ENCODE assay signal across 7 mouse cellular contexts in genomic region chrY:86743391-86743790, GRCm38 (mm10).
DNase-seq lines count a peak whose midpoint lies in the region; TF ChIP-seq lines count a peak whose summit lies in the region.
"Not testable (repeated sequence)": the region's sequence is repeated elsewhere in the genome, so short reads cannot be mapped to it uniquely, and the experiment has no call there.

No protein-coding gene starts in this region.

- peak; percentile 3 to 10 for DNase-seq in adrenal gland, adult (ENCODE audit: inconsistent age in 2 of 2, low spot score in 1 of 2)
- peak; percentile 1 to 2 for DNase-seq in cerebellum, postnatal 25 days
- DNase-seq in gastrocnemius, postnatal 36 days, result peak; percentile 3 to 6
- DNase-seq in heart, postnatal 25 days (ENCODE audit: low spot score), result peak; percentile 0
- DNase-seq in left cerebral cortex, adult 2 months (ENCODE audit: extremely low spot score in 1 of 2, low spot score in 2 of 2), result peak; percentile 4 to 6
- peak; percentile 1 to 7 for DNase-seq in spleen, postnatal 14 days (ENCODE audit: low spot score in 2 of 2)
- peak; percentile 2 for DNase-seq in thymus, postnatal 14 days

- intact Hi-C loops in gastrocnemius, postnatal 36 days (cut with DNase I); heart, postnatal 25 days (cut with DNase I); left cerebral cortex, adult 2 months (cut with DNase I): not testable (repeated sequence)

- H3K27ac ChIP-seq in left cerebral cortex, adult 2 months, result not testable (repeated sequence)

- not testable (repeated sequence) for H3K4me3 ChIP-seq in left cerebral cortex, adult 2 months

- not testable (repeated sequence) for TF ChIP-seq CTCF in left cerebral cortex, adult 2 months (IDR thresholded peaks at IDR 0.05)
